Mouse (Mus musculus) stomach, postnatal 0 days (tissue): ENCODE measurements around the gene Slc25a11. TPM values are rescaled to one million over a fixed set of nuclear protein-coding genes. Genes with fewer than 3 reads are reported as not detected.
A peak's percentile ranks its signal among the peaks of the same experiment; 100 is the strongest.

Source experiments
- ATAC-seq: fragments of 200-750 bp; cut with Nextera tagmentation; 2 replicates; pipeline ENCODE4 v1.8.0; 2017; ENCODE audit not compliant: low FRiP score, low TSS enrichment
- DNase-seq: peaks from one replicate; pipeline ENCODE4 v3.0.0-alpha.2; 2016; ENCODE audit warnings: low spot score
- H3K27ac ChIP-seq: fragments of 300-500 bp; sonication (generic); replicated peaks from 2 replicates; pipeline ENCODE4 v1.5.1; 2014; ENCODE audit warnings: mild to moderate bottlenecking, control low read depth
- H3K27me3 ChIP-seq: fragments of 300-500 bp; sonication (generic); 2 replicates; pipeline ENCODE4 v1.6.1; 2014; ENCODE audit warnings: low read length; ENCODE audit not compliant: control insufficient read depth, insufficient read depth
- H3K36me3 ChIP-seq: fragments of 300-500 bp; sonication (generic); 2 replicates; pipeline ENCODE4 v1.6.1; 2014; ENCODE audit warnings: low read length, mixed read lengths; ENCODE audit not compliant: control insufficient read depth, insufficient read depth
- H3K4me1 ChIP-seq: fragments of 300-500 bp; sonication (generic); replicated peaks from 2 replicates; pipeline ENCODE4 v1.6.1; 2014; ENCODE audit warnings: antibody characterized with exemption; ENCODE audit not compliant: control insufficient read depth, insufficient read depth
- H3K4me2 ChIP-seq: fragments of 300-500 bp; sonication (generic); replicated peaks from 2 replicates; pipeline ENCODE4 v1.6.1; 2014; ENCODE audit warnings: low read depth, mild to moderate bottlenecking, control low read depth, moderate library complexity
- H3K4me3 ChIP-seq: fragments of 300-500 bp; sonication (generic); 2 replicates; pipeline ENCODE4 v1.5.1; 2014; ENCODE audit warnings: low read depth, low read length, control low read depth
- H3K9ac ChIP-seq: fragments of 300-500 bp; sonication (generic); 2 replicates; pipeline ENCODE4 v1.6.1; 2014; ENCODE audit warnings: mild to moderate bottlenecking, low read length, control low read depth, mixed read lengths
- H3K9me3 ChIP-seq: fragments of 300-500 bp; sonication (generic); 2 replicates; pipeline ENCODE4 v1.6.1; 2016; ENCODE audit warnings: low read length; ENCODE audit not compliant: control insufficient read depth
- CTCF ChIP-seq: IDR thresholded peaks from 2 replicates; pipeline ENCODE4 v1.5.1; 2016; ENCODE audit warnings: antibody characterized with exemption, low read depth, mild to moderate bottlenecking, moderate library complexity
- EP300 ChIP-seq: optimal IDR thresholded peaks from 2 replicates; pipeline ENCODE3; 2016; ENCODE audit warnings: antibody characterized with exemption
- WGBS: fragments of 180-500 bp; shearing (Covaris S2); extraction: QIAGEN DNeasy Blood & Tissue Kit; methylation state at CpG from one replicate; pipeline ENCODE4 v1.1.7; 2014; 5-methylcytosine and 5-hydroxymethylcytosine counted together
- polyA plus RNA-seq: library from polyadenylated mRNA; unstranded; fragments of >200 nt; fragmentation: Nextera tagmentation; extraction: Ambion mirVana; gene quantifications from 2 replicates; pipeline ENCODE4 v1.2.1, GENCODE M21; 2015

The Slc25a11 gene
- polyA plus RNA-seq, 1 experiment from 2014 or later = 120 TPM

- H3K27ac ChIP-seq = no peak overlapping the region
- DNase-seq (no peak), ATAC-seq (no peak)
- H3K27me3 ChIP-seq = no peaks in the 10 kb centered on the region
- H3K4me2 ChIP-seq = no peak overlapping the region
- peaks cover 38% of the 10 kb centered on the region for H3K36me3 ChIP-seq
- H3K4me1 ChIP-seq = no peaks in the 10 kb centered on the region
- no peak overlapping the region for H3K4me3 ChIP-seq
- no peaks in the 10 kb centered on the region for H3K9me3 ChIP-seq
- no peak overlapping the region for H3K9ac ChIP-seq
- 68% methylated on average over 12 of the region's 12 CpGs for WGBS
- TF ChIP-seq CTCF (no peak), EP300 (no peak)
Measured at GRCm38 (mm10) chr11:70606717-70607116, 40.6 kb downstream of the Slc25a11 start.

- Histone ChIP-seq H3K27me3 (no peaks in the 10 kb centered on the region), H3K4me3 (no peak overlapping the region), H3K36me3 (peaks cover 39% of the 10 kb centered on the region), H3K27ac (no peak overlapping the region), H3K9ac (no peak overlapping the region), H3K4me1 (no peaks in the 10 kb centered on the region), H3K4me2 (no peak overlapping the region), H3K9me3 (no peaks in the 10 kb centered on the region)
- TF ChIP-seq EP300 (no peak), CTCF (peak; percentile 96)
- WGBS = 63% methylated on average over 14 of the region's 14 CpGs
- ATAC-seq (no peak), DNase-seq (peak; percentile 82)
Measured at GRCm38 (mm10) chr11:70605024-70605566, 42.2 kb downstream of the Slc25a11 start.

- ATAC-seq = no peak
- Histone ChIP-seq H3K9ac (no peak overlapping the region), H3K36me3 (peaks cover 16% of the 10 kb centered on the region), H3K9me3 (no peaks in the 10 kb centered on the region), H3K4me1 (peaks cover 3% of the 10 kb centered on the region; the same call in 1 of the 2 replicates), H3K27me3 (no peaks in the 10 kb centered on the region), H3K4me3 (no peak overlapping the region), H3K27ac (no peak overlapping the region), H3K4me2 (no peak overlapping the region)
- WGBS = 86% methylated on average over 9 of the region's 9 CpGs
- DNase-seq = no peak
- no peak for TF ChIP-seq EP300
- TF ChIP-seq CTCF = no peak
Measured at GRCm38 (mm10) chr11:70598451-70598953, 48.8 kb downstream of the Slc25a11 start.

- Histone ChIP-seq H3K4me1 (peaks cover 3% of the 10 kb centered on the region; the same call in 1 of the 2 replicates), H3K27ac (peak overlapping the region; percentile 30; the same call in 1 of the 2 replicates), H3K27me3 (no peaks in the 10 kb centered on the region), H3K4me3 (no peak overlapping the region), H3K9me3 (no peaks in the 10 kb centered on the region), H3K4me2 (no peak overlapping the region), H3K36me3 (peaks cover 13% of the 10 kb centered on the region), H3K9ac (no peak overlapping the region)
- ATAC-seq (peak; percentile 45; the same call in 1 of the 2 replicates), DNase-seq (no peak)
- no peak for TF ChIP-seq CTCF
- no peak for TF ChIP-seq EP300
- 75% methylated on average over 6 of the region's 6 CpGs for WGBS
Measured at GRCm38 (mm10) chr11:70597301-70597700, 50.0 kb downstream of the Slc25a11 start.

GRCm38 (mm10) chr11:70596094-70596493 is 51.2 kb downstream of the Slc25a11 start:
- no peak overlapping the region for H3K9ac ChIP-seq
- H3K4me1 ChIP-seq = peaks cover 3% of the 10 kb centered on the region; the same call in 1 of the 2 replicates
- DNase-seq (peak; percentile 19), ATAC-seq (no peak)
- H3K9me3 ChIP-seq = no peaks in the 10 kb centered on the region
- H3K27me3 ChIP-seq = no peaks in the 10 kb centered on the region
- TF ChIP-seq CTCF (no peak), EP300 (no peak)
- 53% methylated on average over 4 of the region's 4 CpGs for WGBS
- H3K4me2 ChIP-seq = no peak overlapping the region
- peaks cover 5% of the 10 kb centered on the region for H3K36me3 ChIP-seq
- H3K27ac ChIP-seq = peak overlapping the region; percentile 76
- no peak overlapping the region for H3K4me3 ChIP-seq

- no peak for TF ChIP-seq CTCF
- TF ChIP-seq EP300 = no peak
- H3K4me1 ChIP-seq = peaks cover 3% of the 10 kb centered on the region; the same call in 1 of the 2 replicates
- H3K4me2 ChIP-seq = no peak overlapping the region
- DNase-seq = peak; percentile 36
- H3K27ac ChIP-seq = peak overlapping the region; percentile 76
- H3K36me3 ChIP-seq = peaks cover 5% of the 10 kb centered on the region
- no peak overlapping the region for H3K9ac ChIP-seq
- no peaks in the 10 kb centered on the region for H3K9me3 ChIP-seq
- H3K4me3 ChIP-seq = no peak overlapping the region
- H3K27me3 ChIP-seq = no peaks in the 10 kb centered on the region
- ATAC-seq = peak; percentile 69
- whole genome bisulfite sequencing = 33% methylated on average over 2 of the region's 2 CpGs
Measured at GRCm38 (mm10) chr11:70595638-70596037, 51.6 kb downstream of the Slc25a11 start.
